Comparison of ENCODE assay signal across 19 mouse cellular contexts in genomic region chr2:163590211-163590610, GRCm38 (mm10). TPM values are rescaled to one million over a fixed set of nuclear protein-coding genes. Genes with fewer than 3 reads are reported as not detected.
DNase-seq lines count a peak whose midpoint lies in the region; ATAC-seq and TF ChIP-seq lines count a peak whose summit lies in the region.
"Had no signal": no experiment of that assay in that cellular context is flagged by ENCODE, and none has a peak within 500 bp of the region (broad histone marks: within the 10 kb centered on the region; RNA-seq: fewer than 3 reads in every experiment).

No protein-coding gene starts in this region.

- ATAC-seq in megakaryocyte, adult 5-6 weeks (ENCODE audit: poor library complexity, severe bottlenecking): peak; percentile 85
- ATAC-seq in forebrain, embryonic 11.5 days (replicated peaks; ENCODE audit: low FRiP score): no peak
- ATAC-seq: CD4-positive, CD25-positive, alpha-beta regulatory T cell, adult 4 months; hindbrain, embryonic 16.5 days; midbrain, embryonic 16.5 days had no signal

- no peak for TF ChIP-seq POLR2A in testis, adult 2 months (IDR thresholded peaks at IDR 0.05; ENCODE audit: control insufficient read depth, low read depth, low read length)

- H3K9ac ChIP-seq in forebrain, embryonic 11.5 days (ENCODE audit: low read length): no peak overlapping the region
- H3K9ac ChIP-seq: lung, embryonic 14.5 days; stomach, embryonic 15.5 days had no signal

- H3K4me1 ChIP-seq in testis, adult 2 months (ENCODE audit: control insufficient read depth, insufficient read depth, low read length): peaks cover 15% of the 10 kb centered on the region
- H3K4me1 ChIP-seq in brown adipose tissue, adult 24 weeks (ENCODE audit: control insufficient read depth, insufficient read depth, insufficient read length, low read length): peaks cover 7% of the 10 kb centered on the region; the same call in 1 of the 2 replicates
- H3K4me1 ChIP-seq in forebrain, embryonic 10.5 days: peaks cover 4% of the 10 kb centered on the region
- H3K4me1 ChIP-seq in forebrain, embryonic 11.5 days (replicated peaks; ENCODE audit: control insufficient read depth, insufficient read depth, low read length): no peaks in the 10 kb centered on the region
- H3K4me1 ChIP-seq: stomach, embryonic 15.5 days had no signal

- TF ChIP-seq CTCF in testis, adult 2 months (IDR thresholded peaks at IDR 0.05; ENCODE audit: control insufficient read depth, insufficient read depth, insufficient replicate concordance, low read depth, low read length): no peak

- H3K9me3 ChIP-seq in forebrain, embryonic 10.5 days: no peaks in the 10 kb centered on the region
- H3K9me3 ChIP-seq in forebrain, embryonic 11.5 days (ENCODE audit: control insufficient read depth, low read length): no peaks in the 10 kb centered on the region
- H3K9me3 ChIP-seq: stomach, embryonic 15.5 days had no signal

- DNase-seq in testis, postnatal 10 days (ENCODE audit: low spot score): no peak
- DNase-seq in splenic B cell, adult 2 months (ENCODE audit: low read depth, low spot score): peak; percentile 36
- no peak for DNase-seq in kidney, adult 9 months
- DNase-seq in forebrain, embryonic 10.5 days (ENCODE audit: extremely low spot score, low spot score): no peak
- no peak for DNase-seq in forebrain, embryonic 11.5 days (ENCODE audit: low spot score)
- DNase-seq: adrenal gland, adult 2 months; cerebellum, adult 9-11 months; kidney, adult 18-20 months; kidney, postnatal 10 days; layer of hippocampus, postnatal 36 days; right cerebral cortex, adult 18-20 months had no signal

- H3K36me3 ChIP-seq in testis, adult 2 months (ENCODE audit: control insufficient read depth, insufficient read depth, low read length): no peaks in the 10 kb centered on the region
- no peaks in the 10 kb centered on the region for H3K36me3 ChIP-seq in splenic B cell, adult 2 months (ENCODE audit: control insufficient read depth, insufficient read depth, low read length, poor library complexity, severe bottlenecking)
- H3K36me3 ChIP-seq in forebrain, embryonic 10.5 days (replicated peaks): no peaks in the 10 kb centered on the region
- H3K36me3 ChIP-seq in forebrain, embryonic 11.5 days (ENCODE audit: control insufficient read depth, insufficient read depth, low read length): no peaks in the 10 kb centered on the region
- H3K36me3 ChIP-seq: stomach, embryonic 15.5 days had no signal

- no peak overlapping the region for H3K27ac ChIP-seq in testis, adult 2 months (ENCODE audit: control insufficient read depth, insufficient read depth, low read depth, low read length)
- H3K27ac ChIP-seq in brown adipose tissue, adult 24 weeks (replicated peaks; ENCODE audit: low read depth, low read length): peak overlapping the region; percentile 75
- no peak overlapping the region for H3K27ac ChIP-seq in forebrain, embryonic 10.5 days
- no peak overlapping the region for H3K27ac ChIP-seq in forebrain, embryonic 11.5 days (ENCODE audit: low read depth, low read length)
- H3K27ac ChIP-seq: stomach, embryonic 15.5 days had no signal

- H3K4me2 ChIP-seq in forebrain, embryonic 11.5 days (ENCODE audit: low read depth, low read length, severe bottlenecking): no peak overlapping the region
- H3K4me2 ChIP-seq: lung, embryonic 14.5 days; stomach, embryonic 15.5 days had no signal

- 79% methylated on average over 12 of the region's 12 CpGs for WGBS in forebrain, embryonic 10.5 days
- WGBS in forebrain, embryonic 11.5 days: 79% methylated on average over 12 of the region's 12 CpGs

- peak overlapping the region; percentile 21; the same call in 1 of the 2 replicates for H3K4me3 ChIP-seq in testis, adult 2 months (ENCODE audit: control insufficient read depth, low read depth, low read length)
- no peak overlapping the region for H3K4me3 ChIP-seq in brown adipose tissue, adult 24 weeks (ENCODE audit: insufficient read depth, low read depth, low read length)
- no peak overlapping the region for H3K4me3 ChIP-seq in forebrain, embryonic 10.5 days
- no peak overlapping the region for H3K4me3 ChIP-seq in forebrain, embryonic 11.5 days (ENCODE audit: low read depth, low read length)
- H3K4me3 ChIP-seq: stomach, embryonic 15.5 days had no signal

- no peaks in the 10 kb centered on the region for H3K27me3 ChIP-seq in testis, adult 2 months (ENCODE audit: control insufficient read depth, insufficient read depth, low read length)
- H3K27me3 ChIP-seq in splenic B cell, adult 2 months (ENCODE audit: control insufficient read depth, insufficient read depth, low read length, poor library complexity, severe bottlenecking): no peaks in the 10 kb centered on the region
- no peaks in the 10 kb centered on the region for H3K27me3 ChIP-seq in forebrain, embryonic 10.5 days (ENCODE audit: poor library complexity, severe bottlenecking)
- H3K27me3 ChIP-seq in forebrain, embryonic 11.5 days (ENCODE audit: control insufficient read depth, insufficient read depth, low read length): no peaks in the 10 kb centered on the region
- H3K27me3 ChIP-seq: stomach, embryonic 15.5 days had no signal

RNA-seq across cellular contexts. Expression of gene Ttpal, which starts 11.9 kb away (rescaled TPM):
- polyA plus RNA-seq in testis, adult 2 months (2012; rRNA removed): 2.5 and 4.0 TPM in 2 replicates
- polyA plus RNA-seq in brown adipose tissue, adult 24 weeks (2012; ENCODE audit: insufficient read depth, insufficient read length, missing spikeins): 4.8 and 5.8 TPM in 2 replicates
- 12.6 and 16.6 TPM in 2 replicates for total RNA-seq in megakaryocyte, adult 5-6 weeks (2015)
- total RNA-seq in megakaryocyte, adult 5-6 weeks (2017): 8.8 and 14.4 TPM in 2 replicates
- 32.3 and 34.5 TPM in 2 replicates for polyA plus RNA-seq in forebrain, embryonic 10.5 days (2016; fragmentation: Nextera tagmentation; extraction: Ambion mirVana)
- polyA plus RNA-seq in forebrain, embryonic 11.5 days (2014; fragmentation: Nextera tagmentation; extraction: Ambion mirVana): 43.5 and 45.4 TPM in 2 replicates

RNA-seq across cellular contexts. Expression of gene Serinc3, which starts 54.7 kb away (rescaled TPM):
- 208 and 270 TPM in 2 replicates for polyA plus RNA-seq in testis, adult 2 months (2012; rRNA removed)
- 113 and 134 TPM in 2 replicates for polyA plus RNA-seq in brown adipose tissue, adult 24 weeks (2012; ENCODE audit: insufficient read depth, insufficient read length, missing spikeins)
- 797 and 809 TPM in 2 replicates for total RNA-seq in megakaryocyte, adult 5-6 weeks (2015)
- total RNA-seq in megakaryocyte, adult 5-6 weeks (2017): 623 and 641 TPM in 2 replicates
- polyA plus RNA-seq in forebrain, embryonic 10.5 days (2016; fragmentation: Nextera tagmentation; extraction: Ambion mirVana): 22.1 and 24.1 TPM in 2 replicates
- 28.9 and 30.7 TPM in 2 replicates for polyA plus RNA-seq in forebrain, embryonic 11.5 days (2014; fragmentation: Nextera tagmentation; extraction: Ambion mirVana)
